ENCODE assay signal across 1 mouse cellular context in the genomic region with DNA sequence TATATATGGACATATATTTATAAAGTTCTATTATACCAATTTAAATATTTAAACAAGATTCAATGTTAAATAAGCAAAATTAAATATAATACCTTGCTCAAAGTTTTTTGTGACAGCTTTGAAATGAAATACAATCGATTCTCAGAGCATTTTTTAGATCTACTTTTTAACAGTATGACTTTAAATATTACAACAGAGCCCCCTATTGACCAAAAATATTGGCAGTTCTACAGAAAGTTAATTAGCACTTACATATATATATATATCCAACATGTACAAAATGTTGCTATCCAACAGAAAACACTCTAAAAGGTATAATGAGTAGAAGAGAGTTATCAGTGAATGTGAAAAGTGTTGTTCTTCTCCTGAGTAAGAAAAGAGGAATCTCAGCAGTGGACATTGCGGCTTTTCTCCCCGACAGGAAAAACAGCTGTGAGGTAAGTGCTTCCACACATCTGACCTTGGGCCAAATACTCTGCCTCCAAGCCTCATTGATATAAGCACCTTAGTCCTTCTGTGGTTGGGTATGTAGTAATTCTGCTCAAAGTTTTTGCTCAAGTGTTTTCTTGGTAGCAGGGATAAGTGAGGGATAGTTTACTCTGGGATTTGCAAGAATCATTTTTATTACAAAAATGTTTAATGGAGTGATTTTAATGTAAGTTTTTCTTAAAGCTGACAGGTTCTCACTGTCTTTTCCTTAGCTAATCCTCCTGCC.
TF ChIP-seq lines count a peak whose summit lies in the region.

No protein-coding gene starts in this region.

TF ChIP-seq in CH12.LX, 34 proteins besides CTCF, POLR2A, EP300 and RAD21:
- TF ChIP-seq E2F4 (IDR thresholded peaks at IDR 0.05; ENCODE audit: insufficient replicate concordance, low read depth, low read length) (no peak), TCF12 (IDR thresholded peaks at IDR 0.05; ENCODE audit: low read depth, low read length) (no peak), CHD2 (IDR thresholded peaks at IDR 0.05; ENCODE audit: low read length) (no peak), ELF1 (IDR thresholded peaks at IDR 0.05; ENCODE audit: low read depth, low read length) (no peak), TBP (conservative IDR thresholded peaks at IDR 0.05; ENCODE audit: low read depth, low read length) (no peak), MAX (IDR thresholded peaks at IDR 0.05; ENCODE audit: low read length) (no peak), UBTF (IDR thresholded peaks at IDR 0.05; ENCODE audit: low read depth, low read length) (no peak), MEF2A (IDR thresholded peaks at IDR 0.05; ENCODE audit: borderline replicate concordance, low read depth, low read length) (no peak), SIN3A (IDR thresholded peaks at IDR 0.05; ENCODE audit: low read length) (no peak), MAFK (IDR thresholded peaks at IDR 0.05; ENCODE audit: insufficient replicate concordance, low read length) (no peak), ZC3H11A (IDR thresholded peaks at IDR 0.05; ENCODE audit: low read depth, low read length) (no peak), HCFC1 (IDR thresholded peaks at IDR 0.05; ENCODE audit: low read depth, low read length) (no peak), NELFE (IDR thresholded peaks at IDR 0.05; ENCODE audit: low read depth, low read length) (no peak), GABPA (IDR thresholded peaks at IDR 0.05; ENCODE audit: insufficient replicate concordance, low read depth, low read length) (no peak), ZMIZ1 (IDR thresholded peaks at IDR 0.05; ENCODE audit: low read depth, low read length) (no peak), IRF4 (IDR thresholded peaks at IDR 0.05; ENCODE audit: low read depth, low read length) (no peak), BHLHE40 (IDR thresholded peaks at IDR 0.05; ENCODE audit: low read depth, low read length) (no peak)
